Mouse (Mus musculus): Measurements from ENCODE around the gene Dcaf17. TPM values are rescaled to one million over a fixed set of nuclear protein-coding genes. Genes with fewer than 3 reads are reported as not detected.
A peak's percentile ranks its signal among the peaks of the same experiment; 100 is the strongest.

Dcaf17 gene
- polyA plus RNA-seq, 1 experiment from 2014 or later: 14.7 TPM

- WGBS (ENCODE audit: insufficient replicate concordance): 34% methylated on average over 5 of the region's 5 CpGs
- H3K9me3 ChIP-seq (replicated peaks): no peaks in the 10 kb centered on the region
- H3K9ac ChIP-seq: no peak overlapping the region
- H3K4me1 ChIP-seq (replicated peaks): peaks cover 11% of the 10 kb centered on the region
- no peak for ATAC-seq (ENCODE audit: insufficient read depth)
- no peak overlapping the region for H3K27ac ChIP-seq (replicated peaks)
- H3K36me3 ChIP-seq (replicated peaks): no peaks in the 10 kb centered on the region
- peaks cover 46% of the 10 kb centered on the region for H3K27me3 ChIP-seq
- H3K4me3 ChIP-seq (replicated peaks): no peak overlapping the region
- H3K4me2 ChIP-seq: no peak overlapping the region
Measured at GRCm38 (mm10) chr2:71121406-71121805, 66.3 kb downstream of the Dcaf17 start.

GRCm38 (mm10) chr2:71122268-71123029, 67.3 kb downstream of the Dcaf17 start:
- no peak overlapping the region for H3K27ac ChIP-seq (replicated peaks)

GRCm38 (mm10) chr2:71123591-71123990, 68.5 kb downstream of the Dcaf17 start:
- H3K27me3 ChIP-seq: peaks cover 25% of the 10 kb centered on the region
- no peak overlapping the region for H3K9ac ChIP-seq
- no peaks in the 10 kb centered on the region for H3K9me3 ChIP-seq (replicated peaks)
- WGBS (ENCODE audit: insufficient replicate concordance): 59% methylated on average over 2 of the region's 2 CpGs
- H3K36me3 ChIP-seq (replicated peaks): no peaks in the 10 kb centered on the region
- no peak overlapping the region for H3K27ac ChIP-seq (replicated peaks)
- ATAC-seq (ENCODE audit: insufficient read depth): no peak
- H3K4me2 ChIP-seq: no peak overlapping the region
- H3K4me3 ChIP-seq (replicated peaks): no peak overlapping the region
- H3K4me1 ChIP-seq (replicated peaks): no peaks in the 10 kb centered on the region

More at GRCm38 (mm10) chr2:71122268-71123029, 67.3 kb downstream of the Dcaf17 start:
- no peak overlapping the region for H3K4me3 ChIP-seq (replicated peaks)
- no peak overlapping the region for H3K9ac ChIP-seq
- peaks cover 10% of the 10 kb centered on the region for H3K4me1 ChIP-seq (replicated peaks)
- H3K36me3 ChIP-seq (replicated peaks): no peaks in the 10 kb centered on the region
- H3K4me2 ChIP-seq: no peak overlapping the region
- peaks cover 36% of the 10 kb centered on the region for H3K27me3 ChIP-seq
- 65% methylated on average over 13 of the region's 13 CpGs for WGBS (ENCODE audit: insufficient replicate concordance)
- no peak for ATAC-seq (ENCODE audit: insufficient read depth)
- H3K9me3 ChIP-seq (replicated peaks): no peaks in the 10 kb centered on the region

- no peaks in the 10 kb centered on the region; the same call in 1 of the 2 replicates for H3K27me3 ChIP-seq
- 50% methylated on average over 10 of the region's 10 CpGs for WGBS (ENCODE audit: insufficient replicate concordance)
- no peaks in the 10 kb centered on the region for H3K36me3 ChIP-seq (replicated peaks)
- H3K9me3 ChIP-seq (replicated peaks): no peaks in the 10 kb centered on the region
- H3K9ac ChIP-seq: no peak overlapping the region
- no peak overlapping the region for H3K4me2 ChIP-seq
- no peak overlapping the region for H3K27ac ChIP-seq (replicated peaks)
- no peaks in the 10 kb centered on the region for H3K4me1 ChIP-seq (replicated peaks)
- no peak overlapping the region for H3K4me3 ChIP-seq (replicated peaks)
- no peak for ATAC-seq (ENCODE audit: insufficient read depth)
Measured at GRCm38 (mm10) chr2:71127779-71128534, 72.8 kb downstream of the Dcaf17 start.

GRCm38 (mm10) chr2:71130366-71130765, 75.2 kb downstream of the Dcaf17 start:
- Histone ChIP-seq H3K9me3 (replicated peaks) (no peaks in the 10 kb centered on the region), H3K9ac (no peak overlapping the region), H3K36me3 (replicated peaks) (no peaks in the 10 kb centered on the region), H3K4me3 (replicated peaks) (no peak overlapping the region), H3K4me1 (replicated peaks) (peaks cover 2% of the 10 kb centered on the region; the same call in 1 of the 2 replicates), H3K4me2 (no peak overlapping the region), H3K27ac (replicated peaks) (no peak overlapping the region), H3K27me3 (no peaks in the 10 kb centered on the region)
- WGBS (ENCODE audit: insufficient replicate concordance): 68% methylated on average over 2 of the region's 2 CpGs
- no peak for ATAC-seq (ENCODE audit: insufficient read depth)

- H3K4me3 ChIP-seq (replicated peaks): no peak overlapping the region
- no peak overlapping the region for H3K4me2 ChIP-seq
- no peaks in the 10 kb centered on the region for H3K36me3 ChIP-seq (replicated peaks)
- no peak overlapping the region for H3K27ac ChIP-seq (replicated peaks)
- 42% methylated on average over 3 of the region's 3 CpGs for WGBS (ENCODE audit: insufficient replicate concordance)
- no peaks in the 10 kb centered on the region for H3K9me3 ChIP-seq (replicated peaks)
- no peak for ATAC-seq (ENCODE audit: insufficient read depth)
- H3K9ac ChIP-seq: no peak overlapping the region
- peaks cover 2% of the 10 kb centered on the region; the same call in 1 of the 2 replicates for H3K4me1 ChIP-seq (replicated peaks)
- H3K27me3 ChIP-seq: no peaks in the 10 kb centered on the region
Measured at GRCm38 (mm10) chr2:71131866-71132496, 76.9 kb downstream of the Dcaf17 start.

- Histone ChIP-seq H3K27ac (replicated peaks) (no peak overlapping the region), H3K36me3 (replicated peaks) (no peaks in the 10 kb centered on the region), H3K9ac (no peak overlapping the region), H3K4me1 (replicated peaks) (peaks cover 2% of the 10 kb centered on the region; the same call in 1 of the 2 replicates), H3K9me3 (replicated peaks) (no peaks in the 10 kb centered on the region), H3K4me3 (replicated peaks) (no peak overlapping the region), H3K4me2 (no peak overlapping the region), H3K27me3 (no peaks in the 10 kb centered on the region)
- ATAC-seq (ENCODE audit: insufficient read depth): peak; percentile 31; the same call in 1 of the 2 replicates
- 44% methylated on average over 9 of the region's 9 CpGs for WGBS (ENCODE audit: insufficient replicate concordance)
Measured at GRCm38 (mm10) chr2:71134041-71134505, 78.9 kb downstream of the Dcaf17 start.

- Histone ChIP-seq H3K9ac (no peak overlapping the region), H3K27me3 (no peaks in the 10 kb centered on the region), H3K4me2 (no peak overlapping the region), H3K27ac (replicated peaks) (no peak overlapping the region), H3K4me3 (replicated peaks) (no peak overlapping the region), H3K36me3 (replicated peaks) (no peaks in the 10 kb centered on the region), H3K9me3 (replicated peaks) (no peaks in the 10 kb centered on the region), H3K4me1 (replicated peaks) (peaks cover 2% of the 10 kb centered on the region; the same call in 1 of the 2 replicates)
- no peak for ATAC-seq (ENCODE audit: insufficient read depth)
- 50% methylated on average over 5 of the region's 5 CpGs for WGBS (ENCODE audit: insufficient replicate concordance)
Measured at GRCm38 (mm10) chr2:71134836-71135235, 79.7 kb downstream of the Dcaf17 start.

- Histone ChIP-seq H3K4me1 (replicated peaks) (no peaks in the 10 kb centered on the region), H3K9me3 (replicated peaks) (no peaks in the 10 kb centered on the region), H3K4me3 (replicated peaks) (no peak overlapping the region), H3K4me2 (no peak overlapping the region), H3K27me3 (no peaks in the 10 kb centered on the region), H3K27ac (replicated peaks) (no peak overlapping the region), H3K9ac (no peak overlapping the region), H3K36me3 (replicated peaks) (no peaks in the 10 kb centered on the region)
- WGBS (ENCODE audit: insufficient replicate concordance): 60% methylated on average over 4 of the region's 4 CpGs
- ATAC-seq (ENCODE audit: insufficient read depth): no peak
Measured at GRCm38 (mm10) chr2:71140622-71141021, 85.5 kb downstream of the Dcaf17 start.

GRCm38 (mm10) chr2:71142410-71142809, 87.3 kb downstream of the Dcaf17 start:
- no peaks in the 10 kb centered on the region for H3K9me3 ChIP-seq (replicated peaks)
- 22% methylated on average over 7 of the region's 7 CpGs for WGBS (ENCODE audit: insufficient replicate concordance)
- H3K4me3 ChIP-seq (replicated peaks): no peak overlapping the region
- no peaks in the 10 kb centered on the region for H3K27me3 ChIP-seq
- no peak overlapping the region for H3K27ac ChIP-seq (replicated peaks)
- no peak for ATAC-seq (ENCODE audit: insufficient read depth)
- H3K9ac ChIP-seq: no peak overlapping the region
- H3K4me1 ChIP-seq (replicated peaks): peaks cover 11% of the 10 kb centered on the region
- no peak overlapping the region for H3K4me2 ChIP-seq
- H3K36me3 ChIP-seq (replicated peaks): no peaks in the 10 kb centered on the region

- peak; percentile 39 for ATAC-seq (ENCODE audit: insufficient read depth)
- no peaks in the 10 kb centered on the region for H3K9me3 ChIP-seq (replicated peaks)
Measured at GRCm38 (mm10) chr2:71145853-71146252, 90.7 kb downstream of the Dcaf17 start.

More at GRCm38 (mm10) chr2:71145853-71146252, 90.7 kb downstream of the Dcaf17 start:
- 69% methylated on average over 4 of the region's 4 CpGs for WGBS (ENCODE audit: insufficient replicate concordance)
- Histone ChIP-seq H3K4me1 (replicated peaks) (peaks cover 11% of the 10 kb centered on the region), H3K27me3 (no peaks in the 10 kb centered on the region), H3K27ac (replicated peaks) (peak overlapping the region; percentile 74), H3K9ac (no peak overlapping the region), H3K4me3 (replicated peaks) (no peak overlapping the region), H3K36me3 (replicated peaks) (no peaks in the 10 kb centered on the region), H3K4me2 (no peak overlapping the region)

Data from liver, embryonic 15.5 days (tissue).